Mouse (Mus musculus): ENCODE measurements around the gene E330034G19Rik. TPM values are rescaled to one million over a fixed set of nuclear protein-coding genes. Genes with fewer than 3 reads are reported as not detected.
A peak's percentile ranks its signal among the peaks of the same experiment; 100 is the strongest.

The E330034G19Rik gene
- polyA plus RNA-seq (2016; fragmentation: Nextera tagmentation; extraction: Ambion mirVana), result not detected in 2 replicates

- Histone ChIP-seq H3K9me3 (replicated peaks) (no peaks in the 10 kb centered on the region), H3K36me3 (no peaks in the 10 kb centered on the region), H3K4me2 (no peak within 1 kb of the TSS), H3K27me3 (replicated peaks) (no peaks in the 10 kb centered on the region), H3K4me3 (no peak within 1 kb of the TSS), H3K4me1 (no peaks in the 10 kb centered on the region), H3K27ac (no peak within 1 kb of the TSS), H3K9ac (no peak within 1 kb of the TSS)
- WGBS (ENCODE audit: insufficient replicate concordance), result 28% methylated on average over 3 of the region's 3 CpGs
- no peak for ATAC-seq
Measured at GRCm38 (mm10) chr14:24292914-24293313, at the start of gene E330034G19Rik. Gene E330034G19Rik (plus strand): TSS chr14:24293214.

GRCm38 (mm10) chr14:24244330-24245176 is 48.5 kb upstream of the E330034G19Rik start:
- peak overlapping the region; percentile 54 for H3K27ac ChIP-seq
- peak overlapping the region; percentile 71 for H3K9ac ChIP-seq
- 1% methylated on average over 40 of the region's 40 CpGs for WGBS (ENCODE audit: insufficient replicate concordance)

GRCm38 (mm10) chr14:24245177-24246081 is 47.6 kb upstream of the E330034G19Rik start, which contains the start of gene Dlg5:
Gene Dlg5 (minus strand): TSS chr14:24245920.
- peaks cover 98% of the 10 kb centered on the region for H3K27me3 ChIP-seq (replicated peaks)
- H3K27ac ChIP-seq, result peak within 1 kb of the TSS; percentile 54
- H3K9ac ChIP-seq, result peak within 1 kb of the TSS; percentile 71
- ATAC-seq, result peak; percentile 78
- H3K9me3 ChIP-seq (replicated peaks), result no peaks in the 10 kb centered on the region
- H3K4me1 ChIP-seq, result peaks cover 20% of the 10 kb centered on the region
- H3K4me2 ChIP-seq, result peak within 1 kb of the TSS; percentile 81
- H3K36me3 ChIP-seq, result no peaks in the 10 kb centered on the region
- peak within 1 kb of the TSS; percentile 67 for H3K4me3 ChIP-seq
- 2% methylated on average over 78 of the region's 98 CpGs for WGBS (ENCODE audit: insufficient replicate concordance)

More at GRCm38 (mm10) chr14:24244330-24245176, 48.5 kb upstream of the E330034G19Rik start:
- ATAC-seq, result no peak
- H3K4me2 ChIP-seq, result peak overlapping the region; percentile 81
- peaks cover 97% of the 10 kb centered on the region for H3K27me3 ChIP-seq (replicated peaks)
- H3K36me3 ChIP-seq, result no peaks in the 10 kb centered on the region
- H3K4me3 ChIP-seq, result peak overlapping the region; percentile 67
- no peaks in the 10 kb centered on the region for H3K9me3 ChIP-seq (replicated peaks)
- peaks cover 20% of the 10 kb centered on the region for H3K4me1 ChIP-seq

- 52% methylated on average over 2 of the region's 2 CpGs for WGBS (ENCODE audit: insufficient replicate concordance)
- H3K4me1 ChIP-seq, result peaks cover 16% of the 10 kb centered on the region
- ATAC-seq, result no peak
- no peak overlapping the region for H3K4me2 ChIP-seq
- H3K27me3 ChIP-seq (replicated peaks), result peaks cover 89% of the 10 kb centered on the region
- no peak overlapping the region for H3K27ac ChIP-seq
- H3K36me3 ChIP-seq, result no peaks in the 10 kb centered on the region
- H3K9ac ChIP-seq, result no peak overlapping the region
- H3K4me3 ChIP-seq, result no peak overlapping the region
- no peaks in the 10 kb centered on the region for H3K9me3 ChIP-seq (replicated peaks)
Measured at GRCm38 (mm10) chr14:24249926-24250325, 43.1 kb upstream of the E330034G19Rik start.

GRCm38 (mm10) chr14:24251326-24251725 is 41.7 kb upstream of the E330034G19Rik start:
- Histone ChIP-seq H3K9me3 (replicated peaks) (no peaks in the 10 kb centered on the region), H3K27ac (no peak overlapping the region), H3K4me3 (no peak overlapping the region), H3K9ac (no peak overlapping the region), H3K36me3 (no peaks in the 10 kb centered on the region), H3K27me3 (replicated peaks) (peaks cover 83% of the 10 kb centered on the region), H3K4me2 (no peak overlapping the region), H3K4me1 (peaks cover 5% of the 10 kb centered on the region)
- WGBS (ENCODE audit: insufficient replicate concordance), result 62% methylated on average over 1 of the region's 1 CpGs
- ATAC-seq, result no peak

GRCm38 (mm10) chr14:24253611-24254202 is 39.3 kb upstream of the E330034G19Rik start:
- H3K27me3 ChIP-seq (replicated peaks), result peaks cover 60% of the 10 kb centered on the region
- no peak for ATAC-seq
- WGBS (ENCODE audit: insufficient replicate concordance), result 10% methylated on average over 8 of the region's 8 CpGs
- no peak overlapping the region for H3K4me3 ChIP-seq
- H3K4me2 ChIP-seq, result no peak overlapping the region
- no peaks in the 10 kb centered on the region for H3K9me3 ChIP-seq (replicated peaks)
- no peak overlapping the region for H3K9ac ChIP-seq
- H3K36me3 ChIP-seq, result no peaks in the 10 kb centered on the region
- H3K27ac ChIP-seq, result no peak overlapping the region
- peaks cover 5% of the 10 kb centered on the region for H3K4me1 ChIP-seq

- ATAC-seq, result no peak
- Histone ChIP-seq H3K4me2 (no peak overlapping the region), H3K9ac (no peak overlapping the region), H3K36me3 (no peaks in the 10 kb centered on the region), H3K4me1 (peaks cover 5% of the 10 kb centered on the region), H3K27me3 (replicated peaks) (peaks cover 48% of the 10 kb centered on the region), H3K27ac (no peak overlapping the region), H3K9me3 (replicated peaks) (no peaks in the 10 kb centered on the region), H3K4me3 (no peak overlapping the region)
- 47% methylated on average over 2 of the region's 2 CpGs for WGBS (ENCODE audit: insufficient replicate concordance)
Measured at GRCm38 (mm10) chr14:24255956-24256355, 37.1 kb upstream of the E330034G19Rik start.

GRCm38 (mm10) chr14:24260391-24260790 is 32.6 kb upstream of the E330034G19Rik start:
- 50% methylated on average over 4 of the region's 4 CpGs for WGBS (ENCODE audit: insufficient replicate concordance)
- H3K27me3 ChIP-seq (replicated peaks), result peaks cover 29% of the 10 kb centered on the region

GRCm38 (mm10) chr14:24262382-24262781 is 30.6 kb upstream of the E330034G19Rik start:
- Histone ChIP-seq H3K4me1 (no peaks in the 10 kb centered on the region), H3K36me3 (no peaks in the 10 kb centered on the region), H3K4me3 (no peak overlapping the region), H3K4me2 (no peak overlapping the region), H3K27me3 (replicated peaks) (peaks cover 21% of the 10 kb centered on the region), H3K27ac (no peak overlapping the region), H3K9me3 (replicated peaks) (no peaks in the 10 kb centered on the region), H3K9ac (no peak overlapping the region)
- no peak for ATAC-seq
- WGBS (ENCODE audit: insufficient replicate concordance), result 59% methylated on average over 6 of the region's 6 CpGs

More at GRCm38 (mm10) chr14:24260391-24260790, 32.6 kb upstream of the E330034G19Rik start:
- H3K36me3 ChIP-seq, result no peaks in the 10 kb centered on the region
- H3K9me3 ChIP-seq (replicated peaks), result no peaks in the 10 kb centered on the region
- no peak for ATAC-seq
- H3K27ac ChIP-seq, result no peak overlapping the region
- H3K4me1 ChIP-seq, result no peaks in the 10 kb centered on the region
- no peak overlapping the region for H3K4me3 ChIP-seq
- no peak overlapping the region for H3K9ac ChIP-seq
- H3K4me2 ChIP-seq, result no peak overlapping the region

- Histone ChIP-seq H3K4me3 (no peak overlapping the region), H3K36me3 (no peaks in the 10 kb centered on the region), H3K4me2 (no peak overlapping the region), H3K27me3 (replicated peaks) (peaks cover 21% of the 10 kb centered on the region), H3K9me3 (replicated peaks) (no peaks in the 10 kb centered on the region), H3K4me1 (no peaks in the 10 kb centered on the region), H3K27ac (no peak overlapping the region), H3K9ac (no peak overlapping the region)
- WGBS (ENCODE audit: insufficient replicate concordance), result 47% methylated on average over 2 of the region's 2 CpGs
- ATAC-seq, result no peak
Measured at GRCm38 (mm10) chr14:24262915-24263314, 30.1 kb upstream of the E330034G19Rik start.

- Histone ChIP-seq H3K9me3 (replicated peaks) (no peaks in the 10 kb centered on the region), H3K4me3 (no peak overlapping the region), H3K27me3 (replicated peaks) (peaks cover 3% of the 10 kb centered on the region; the same call in 1 of the 2 replicates), H3K27ac (no peak overlapping the region), H3K36me3 (no peaks in the 10 kb centered on the region), H3K4me1 (no peaks in the 10 kb centered on the region), H3K4me2 (no peak overlapping the region), H3K9ac (no peak overlapping the region)
- ATAC-seq, result no peak
- WGBS (ENCODE audit: insufficient replicate concordance), result 67% methylated on average over 1 of the region's 1 CpGs
Measured at GRCm38 (mm10) chr14:24269571-24269970, 23.4 kb upstream of the E330034G19Rik start.
